Mouse (Mus musculus) lung, embryonic 14.5 days (tissue): Measurements from ENCODE around the gene Mrpl48. TPM values are rescaled to one million over a fixed set of nuclear protein-coding genes. Genes with fewer than 3 reads are reported as not detected.

Source experiments
- ATAC-seq: fragments of 200-750 bp; cut with Nextera tagmentation; 2 replicates; pipeline ENCODE4 v1.8.0; 2017; ENCODE audit warnings: mild to moderate bottlenecking, moderate TSS enrichment, moderate library complexity; ENCODE audit not compliant: insufficient read depth
- DNase-seq: peaks from one replicate; pipeline ENCODE4 v3.0.0-alpha.2; 2015
- H3K27ac ChIP-seq: fragments of 300-500 bp; sonication (generic); 2 replicates; pipeline ENCODE4 v1.5.1; 2014; ENCODE audit warnings: low read depth, mild to moderate bottlenecking, moderate library complexity
- H3K27me3 ChIP-seq: fragments of 300-500 bp; sonication (generic); 2 replicates; pipeline ENCODE4 v1.6.1; 2014; ENCODE audit warnings: low read length, control low read depth; ENCODE audit not compliant: insufficient read depth
- H3K36me3 ChIP-seq: fragments of 300-500 bp; sonication (generic); 2 replicates; pipeline ENCODE4 v1.6.1; 2014; ENCODE audit warnings: control low read depth; ENCODE audit not compliant: insufficient read depth
- H3K4me1 ChIP-seq: fragments of 300-500 bp; sonication (generic); 2 replicates; pipeline ENCODE4 v1.6.1; 2014; ENCODE audit warnings: antibody characterized with exemption, control low read depth; ENCODE audit not compliant: insufficient read depth
- H3K4me2 ChIP-seq: fragments of 300-500 bp; sonication (generic); 2 replicates; pipeline ENCODE4 v1.6.1; 2014; ENCODE audit warnings: mild to moderate bottlenecking
- H3K4me3 ChIP-seq: fragments of 300-500 bp; sonication (generic); 2 replicates; pipeline ENCODE4 v1.5.1; 2014; ENCODE audit warnings: low read depth, low read length
- H3K9ac ChIP-seq: fragments of 300-500 bp; sonication (generic); 2 replicates; pipeline ENCODE4 v1.6.1; 2014
- H3K9me3 ChIP-seq: fragments of 300-500 bp; sonication (generic); 2 replicates; pipeline ENCODE4 v1.6.1; 2016; ENCODE audit warnings: low read depth, low read length, control low read depth
- CTCF ChIP-seq: IDR thresholded peaks from 2 replicates; pipeline ENCODE4 v1.5.1; 2016; ENCODE audit warnings: antibody characterized with exemption, low read depth
- WGBS: fragments of 180-500 bp; shearing (Covaris S2); extraction: QIAGEN DNeasy Blood & Tissue Kit; methylation state at CpG from one replicate; pipeline ENCODE4 v1.1.7; 2014; 5-methylcytosine and 5-hydroxymethylcytosine counted together
- polyA plus RNA-seq: library from polyadenylated mRNA; unstranded; fragments of >200 nt; fragmentation: Nextera tagmentation; extraction: Ambion mirVana; gene quantifications from 2 replicates; pipeline ENCODE4 v1.2.1, GENCODE M21; 2014

Mrpl48 gene
- polyA plus RNA-seq, 1 experiment from 2014 or later: 77.2 TPM

- no peak for ATAC-seq
Observed at GRCm38 (mm10) chr7:100496791-100497190, 111.3 kb downstream of the Mrpl48 start.

GRCm38 (mm10) chr7:100496371-100496770, 111.7 kb downstream of the Mrpl48 start:
- no peak overlapping the region for H3K9ac ChIP-seq
- H3K36me3 ChIP-seq: peaks cover 40% of the 10 kb centered on the region
- H3K27ac ChIP-seq: peak overlapping the region; percentile 60; the same call in 1 of the 2 replicates
- H3K4me2 ChIP-seq: peak overlapping the region; percentile 93
- ATAC-seq (no peak), DNase-seq (no peak)
- H3K9me3 ChIP-seq: no peaks in the 10 kb centered on the region
- 0 out of 2 replicates have a peak overlapping the region, but pooled peaks have one; percentile 52 for H3K4me3 ChIP-seq
- no peaks in the 10 kb centered on the region for H3K27me3 ChIP-seq
- 66% methylated on average over 6 of the region's 6 CpGs for WGBS
- TF ChIP-seq CTCF: no peak
- peaks cover 17% of the 10 kb centered on the region for H3K4me1 ChIP-seq

More at GRCm38 (mm10) chr7:100496791-100497190, 111.3 kb downstream of the Mrpl48 start:
- no peaks in the 10 kb centered on the region for H3K27me3 ChIP-seq
- H3K9me3 ChIP-seq: no peaks in the 10 kb centered on the region
- no peak overlapping the region for H3K9ac ChIP-seq
- H3K4me2 ChIP-seq: no peak overlapping the region
- peaks cover 17% of the 10 kb centered on the region for H3K4me1 ChIP-seq
- no peak for TF ChIP-seq CTCF
- DNase-seq: no peak
- WGBS: 98% methylated on average over 9 of the region's 9 CpGs
- no peak overlapping the region for H3K4me3 ChIP-seq
- peaks cover 40% of the 10 kb centered on the region for H3K36me3 ChIP-seq
- H3K27ac ChIP-seq: no peak overlapping the region

Other genes starting within 250 kb of the Mrpl48 start
- gene C2cd3, start 236.1 kb downstream of the Mrpl48 start, polyA plus RNA-seq: 29.6 and 31.9 TPM in 2 replicates
- 60.3 and 68.3 TPM in 2 replicates for gene Ppme1, start 236.0 kb downstream of the Mrpl48 start, polyA plus RNA-seq
- not detected in 2 replicates for gene Ucp3, start 135.3 kb downstream of the Mrpl48 start, polyA plus RNA-seq
- gene Ucp2, start 115.0 kb downstream of the Mrpl48 start, polyA plus RNA-seq: 162 and 184 TPM in 2 replicates
- gene Dnajb13, start 93.3 kb downstream of the Mrpl48 start, polyA plus RNA-seq: 0.18 and 0.57 TPM in 2 replicates
- 15.4 and 18.2 TPM in 2 replicates for gene Coa4, start 71.2 kb downstream of the Mrpl48 start, polyA plus RNA-seq
- gene Rab6a, start 891 bp downstream of the Mrpl48 start, polyA plus RNA-seq: 102 and 105 TPM in 2 replicates
- gene Plekhb1, start 54.1 kb upstream of the Mrpl48 start, polyA plus RNA-seq: 17.7 TPM in 2 replicates
- gene Fam168a, start 98.3 kb upstream of the Mrpl48 start, polyA plus RNA-seq: 42.8 and 47.8 TPM in 2 replicates